Mouse (Mus musculus) layer of hippocampus, adult 6 months (tissue): ENCODE measurements around the gene Haus7. TPM values are rescaled to one million over a fixed set of nuclear protein-coding genes. Genes with fewer than 3 reads are reported as not detected.

Source experiments
- long read RNA-seq, 2 experiments: library from polyadenylated mRNA; unstranded; transcript quantifications; one replicate each; pipeline ENCODE4 v2.0.0; 2019 to 2020
- polyA plus RNA-seq: library from polyadenylated mRNA; unstranded; fragments of <200 nt; fragmentation: Nextera tagmentation; gene quantifications from 2 replicates; pipeline ENCODE4 v1.2.3, GENCODE M21; 2021

The Haus7 gene
- polyA plus RNA-seq = 15.1 and 16.3 TPM in 2 replicates
- long read RNA-seq, experiment 1, transcript Haus7-201 (10 exons, 1,380 nt) = major isoform, 6 of 14 reads
- long read RNA-seq, experiment 1, transcript Haus7-202 (7 exons, 1,032 nt) = major isoform, 6 of 14 reads
- long read RNA-seq, experiment 1, partial matches to known transcripts = 2 of 14 reads
- long read RNA-seq, experiment 1, other reads (novel, unspliced or antisense) = 0 of 14 reads
- long read RNA-seq, experiment 2, transcript Haus7-202 (7 exons, 1,032 nt) = minor isoform, 7 of 25 reads
- long read RNA-seq, experiment 2, transcript Haus7-201 (10 exons, 1,380 nt) = major isoform, 16 of 25 reads
- long read RNA-seq, experiment 2, partial matches to known transcripts = 0 of 25 reads
- long read RNA-seq, experiment 2, other reads (novel, unspliced or antisense) = 2 of 25 reads

GRCm38 (mm10) chrX:73458877-73459392 is at the start of gene Haus7:
Haus7 (minus strand) TSS chrX:73459044.

DNA sequence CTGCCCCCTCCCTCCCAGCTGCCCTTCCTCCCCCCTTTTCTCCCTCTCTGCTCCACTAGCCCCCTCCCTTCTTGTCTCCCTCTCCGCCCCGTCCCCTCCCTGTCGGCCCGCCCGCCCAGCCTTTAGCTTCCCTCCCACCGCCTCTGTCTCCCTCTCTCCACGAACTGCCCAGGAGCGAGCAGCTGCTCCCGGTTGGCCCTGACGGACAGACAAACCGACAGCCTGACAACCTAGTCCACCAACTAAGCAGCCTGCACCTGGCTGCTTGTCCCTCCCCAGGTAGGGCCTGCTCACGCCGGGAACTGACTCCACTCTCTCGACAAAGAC is 24.6 kb upstream of the Haus7 start, which contains the start of gene Bgn:
TSS of gene Bgn (plus strand) at position 119 of the 327 bp plus-strand sequence.

DNA sequence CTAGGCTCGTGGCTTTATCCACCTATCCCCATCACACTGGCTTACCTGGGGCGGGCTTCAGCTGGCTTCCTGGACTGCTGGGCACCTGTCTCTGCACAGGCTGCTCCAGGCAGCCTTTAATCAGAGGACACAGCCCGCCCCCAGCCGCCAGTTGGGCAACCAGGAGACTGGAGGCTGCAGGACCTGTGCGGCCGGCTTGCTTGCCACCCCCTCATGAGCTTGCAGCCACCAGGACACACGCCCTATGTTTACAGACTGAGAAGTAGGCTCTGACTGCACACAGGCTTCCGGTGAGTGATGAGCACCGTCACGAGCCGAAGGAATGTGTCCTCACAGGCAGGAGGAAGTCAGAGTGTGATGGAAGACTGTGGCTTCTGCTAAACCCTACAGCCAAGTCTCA is 23.6 kb downstream of the Haus7 start, which contains the start of gene Trex2:
TSS of gene Trex2 (minus strand) at position 93 of the 400 bp plus-strand sequence.

DNA sequence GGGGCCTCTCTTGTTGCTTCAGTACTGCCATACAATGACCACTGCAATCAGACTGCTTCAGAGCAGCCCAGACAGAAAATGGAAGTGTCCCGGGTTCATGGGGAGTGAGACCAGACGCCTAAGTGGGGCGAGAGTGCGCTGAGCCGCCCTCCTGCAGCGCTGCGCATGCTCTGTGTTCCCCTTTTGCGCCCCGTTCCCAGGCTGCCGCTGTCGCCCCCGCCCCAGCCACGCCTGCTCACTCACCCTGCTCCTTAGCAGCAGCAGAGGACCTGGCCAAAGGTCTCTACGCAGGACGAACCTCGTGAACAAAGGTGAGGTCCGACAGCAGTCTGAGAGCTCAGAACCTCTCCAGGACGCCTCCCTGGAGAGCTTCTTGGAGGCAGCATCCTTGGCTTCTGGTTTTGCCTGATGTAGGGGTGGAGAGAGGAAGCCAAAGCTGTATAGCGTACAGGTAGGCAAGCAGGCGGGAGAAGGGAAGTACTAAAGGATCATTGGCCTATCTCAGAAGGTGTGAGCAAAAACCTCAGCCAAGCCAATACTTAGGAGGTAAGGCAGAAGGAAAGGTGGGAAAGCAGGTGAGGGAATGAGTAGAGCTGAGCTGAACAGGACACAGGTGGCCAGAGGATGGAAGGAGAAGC is 47.8 kb downstream of the Haus7 start, which contains the start of gene Zfp92:
TSS of gene Zfp92 (plus strand) at position 217 of the 638 bp plus-strand sequence.

DNA sequence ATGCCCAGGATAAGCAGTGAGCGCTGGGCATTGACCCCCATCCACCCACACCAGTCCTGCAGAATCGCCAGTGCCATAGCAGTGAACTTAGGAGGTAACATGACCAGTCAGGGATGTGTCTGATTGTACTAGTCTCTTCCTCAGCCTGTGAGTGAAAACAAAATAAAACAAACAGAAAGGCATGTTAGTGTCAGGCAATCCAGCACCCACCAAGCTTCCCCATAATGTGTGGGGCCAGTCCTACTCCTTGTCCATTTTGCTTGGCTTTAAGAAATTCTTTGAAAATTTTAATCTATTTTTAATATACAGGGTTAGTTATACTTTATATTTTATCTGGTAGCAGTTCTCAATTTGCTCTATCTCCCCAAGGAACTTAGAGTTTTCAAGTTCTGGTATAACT is 60.2 kb downstream of the Haus7 start, which contains the start of gene Gm18336:
TSS of gene Gm18336 (minus strand) at position 101 of the 400 bp plus-strand sequence.

Other genes starting within 250 kb of the Haus7 start
- 0.23 TPM in 1 of 2 replicates, not detected in the other for gene Xlr4b, start 244.7 kb downstream of the Haus7 start, polyA plus RNA-seq
- gene F8a, start 230.8 kb downstream of the Haus7 start, polyA plus RNA-seq = 15.0 and 17.2 TPM in 2 replicates
- gene Xlr4c, start 215.9 kb downstream of the Haus7 start, polyA plus RNA-seq = 0.24 TPM in 1 of 2 replicates, not detected in the other
- gene Xlr3c, start 193.7 kb downstream of the Haus7 start, polyA plus RNA-seq = not detected in 2 replicates
- not detected in 2 replicates for gene Xlr5a, start 166.1 kb downstream of the Haus7 start, polyA plus RNA-seq
- gene Xlr5c, start 166.1 kb downstream of the Haus7 start, polyA plus RNA-seq = not detected in 2 replicates
- gene Gm45015, start 122.2 kb downstream of the Haus7 start, polyA plus RNA-seq = not detected in 2 replicates
- gene Zfp275, start 116.4 kb downstream of the Haus7 start, polyA plus RNA-seq = 2.7 and 3.2 TPM in 2 replicates
- not detected in 2 replicates for gene Gm18336, start 60.3 kb downstream of the Haus7 start, polyA plus RNA-seq
- gene Zfp92, start 47.9 kb downstream of the Haus7 start, polyA plus RNA-seq = 0.62 and 0.69 TPM in 2 replicates
- gene Trex2, start 23.7 kb downstream of the Haus7 start, polyA plus RNA-seq = not detected in 2 replicates
- gene Bgn, start 24.6 kb upstream of the Haus7 start, polyA plus RNA-seq = 23.7 and 24.2 TPM in 2 replicates
- 25.1 and 27.2 TPM in 2 replicates for gene Atp2b3, start 44.0 kb upstream of the Haus7 start, polyA plus RNA-seq
- 0.05 and 0.11 TPM in 2 replicates for gene Dusp9, start 180.4 kb upstream of the Haus7 start, polyA plus RNA-seq
- 91.8 and 102 TPM in 2 replicates for gene Pnck, start 201.1 kb upstream of the Haus7 start, polyA plus RNA-seq
- 6.8 and 7.5 TPM in 2 replicates for gene Slc6a8, start 214.1 kb upstream of the Haus7 start, polyA plus RNA-seq